ENCODE assay signal across 25 mouse cellular contexts in genomic region chr12:80991806-80992205, GRCm38 (mm10). TPM values are rescaled to one million over a fixed set of nuclear protein-coding genes. Genes with fewer than 3 reads are reported as not detected.
DNase-seq lines count a peak whose midpoint lies in the region; ATAC-seq lines count a peak whose summit lies in the region.
"Had no signal": no experiment of that assay in that cellular context is flagged by ENCODE, and none has a peak within 500 bp of the region (broad histone marks: within the 10 kb centered on the region; RNA-seq: fewer than 3 reads in every experiment).

No protein-coding gene starts in this region.

- no peak for ATAC-seq in midbrain, embryonic 16.5 days
- peak; percentile 40; a peak in 1 of 4 replicates for ATAC-seq in hematopoietic stem cell, adult 5-6 weeks (replicated peaks in 1 of 2; ENCODE audit: insufficient read depth in 1 of 2, low FRiP score in 2 of 2, low TSS enrichment in 1 of 2, low read depth in 1 of 2, poor library complexity in 2 of 2, severe bottlenecking in 2 of 2)
- ATAC-seq in forebrain, embryonic 15.5 days (replicated peaks), result no peak
- ATAC-seq: intestine, embryonic 16.5 days; liver, embryonic 12.5 days; midbrain, embryonic 13.5 days had no signal

- H3K36me3 ChIP-seq in midbrain, embryonic 10.5 days, result no peaks in the 10 kb centered on the region
- H3K36me3 ChIP-seq in midbrain, embryonic 16.5 days (ENCODE audit: control insufficient read depth, insufficient read depth, low read length), result no peaks in the 10 kb centered on the region
- no peaks in the 10 kb centered on the region for H3K36me3 ChIP-seq in forebrain, embryonic 15.5 days
- H3K36me3 ChIP-seq: embryonic facial prominence, embryonic 12.5 days; hindbrain, embryonic 15.5 days; limb, embryonic 12.5 days; liver, embryonic 12.5 days; lung, embryonic 15.5 days; midbrain, embryonic 13.5 days had no signal

- no peaks in the 10 kb centered on the region; the same call in 1 of the 2 replicates for H3K9me3 ChIP-seq in midbrain, embryonic 10.5 days (replicated peaks)
- H3K9me3 ChIP-seq in midbrain, embryonic 16.5 days (replicated peaks; ENCODE audit: control insufficient read depth, low read length, poor library complexity, severe bottlenecking), result no peaks in the 10 kb centered on the region
- no peaks in the 10 kb centered on the region for H3K9me3 ChIP-seq in forebrain, embryonic 15.5 days
- H3K9me3 ChIP-seq: hindbrain, embryonic 15.5 days; liver, embryonic 12.5 days; lung, embryonic 15.5 days; midbrain, embryonic 13.5 days had no signal

- no peak overlapping the region for H3K4me2 ChIP-seq in midbrain, embryonic 16.5 days (ENCODE audit: low read length)
- no peak overlapping the region for H3K4me2 ChIP-seq in forebrain, embryonic 15.5 days (replicated peaks)
- H3K4me2 ChIP-seq: embryonic facial prominence, embryonic 12.5 days; hindbrain, embryonic 15.5 days; limb, embryonic 12.5 days; liver, embryonic 12.5 days; lung, embryonic 15.5 days; midbrain, embryonic 13.5 days had no signal

- no peak for DNase-seq in midbrain, embryonic 10.5 days (ENCODE audit: low spot score)
- DNase-seq in thymus, adult 18-20 months, result peak; percentile 11 to 20
- DNase-seq in left cerebral cortex, postnatal 14 days (ENCODE audit: low spot score in 2 of 2), result no peak
- no peak for DNase-seq in ovary, postnatal 10 days (ENCODE audit: low spot score)
- DNase-seq: cerebellum, adult 8-10 months; gastrocnemius, postnatal 25 days; heart, postnatal 14 days; kidney, postnatal 36 days; layer of hippocampus, adult 9-11 months; right cerebral cortex, postnatal 25 days had no signal

- WGBS in midbrain, embryonic 10.5 days, result 92% methylated on average over 10 of the region's 10 CpGs
- WGBS in midbrain, embryonic 16.5 days, result 87% methylated on average over 10 of the region's 10 CpGs
- WGBS in forebrain, embryonic 15.5 days, result 89% methylated on average over 10 of the region's 10 CpGs

- H3K9ac ChIP-seq in midbrain, embryonic 16.5 days (ENCODE audit: low read depth, low read length), result no peak overlapping the region
- H3K9ac ChIP-seq in forebrain, embryonic 15.5 days (replicated peaks), result no peak overlapping the region
- H3K9ac ChIP-seq: embryonic facial prominence, embryonic 12.5 days; hindbrain, embryonic 15.5 days; limb, embryonic 12.5 days; liver, embryonic 12.5 days; lung, embryonic 15.5 days; midbrain, embryonic 13.5 days had no signal

- intact Hi-C loops in left cerebral cortex, postnatal 14 days (cut with DNase I), result no loop called here

- H3K27me3 ChIP-seq in midbrain, embryonic 10.5 days (ENCODE audit: low read depth, poor library complexity, severe bottlenecking), result peaks cover 4% of the 10 kb centered on the region
- H3K27me3 ChIP-seq in midbrain, embryonic 16.5 days (ENCODE audit: control insufficient read depth, insufficient read depth, low read depth, low read length), result no peaks in the 10 kb centered on the region
- 0 out of 2 replicates have a peak, but pooled peaks cover 2% of the 10 kb centered on the region for H3K27me3 ChIP-seq in forebrain, embryonic 15.5 days
- H3K27me3 ChIP-seq: embryonic facial prominence, embryonic 12.5 days; hindbrain, embryonic 15.5 days; limb, embryonic 12.5 days; liver, embryonic 12.5 days; lung, embryonic 15.5 days; midbrain, embryonic 13.5 days had no signal

- H3K4me1 ChIP-seq in midbrain, embryonic 10.5 days, result peaks cover 14% of the 10 kb centered on the region; the same call in 1 of the 2 replicates
- H3K4me1 ChIP-seq in midbrain, embryonic 16.5 days (ENCODE audit: control insufficient read depth, insufficient read depth, low read length), result no peaks in the 10 kb centered on the region
- H3K4me1 ChIP-seq in forebrain, embryonic 15.5 days, result no peaks in the 10 kb centered on the region
- H3K4me1 ChIP-seq: embryonic facial prominence, embryonic 12.5 days; hindbrain, embryonic 15.5 days; limb, embryonic 12.5 days; liver, embryonic 12.5 days; lung, embryonic 15.5 days had no signal

- no peak overlapping the region for H3K4me3 ChIP-seq in midbrain, embryonic 10.5 days
- no peak overlapping the region for H3K4me3 ChIP-seq in midbrain, embryonic 16.5 days (ENCODE audit: low read depth, low read length)
- no peak overlapping the region for H3K4me3 ChIP-seq in forebrain, embryonic 15.5 days
- H3K4me3 ChIP-seq: embryonic facial prominence, embryonic 12.5 days; erythroblast, embryonic 14.5 days; hindbrain, embryonic 15.5 days; limb, embryonic 12.5 days; liver, embryonic 12.5 days; lung, embryonic 15.5 days; midbrain, embryonic 13.5 days; myocyte had no signal

- H3K27ac ChIP-seq in midbrain, embryonic 10.5 days (replicated peaks), result 0 out of 2 replicates have a peak overlapping the region, but pooled peaks have one; percentile 38
- no peak overlapping the region for H3K27ac ChIP-seq in midbrain, embryonic 16.5 days (ENCODE audit: low read length)
- H3K27ac ChIP-seq in forebrain, embryonic 15.5 days (replicated peaks), result no peak overlapping the region
- H3K27ac ChIP-seq: embryonic facial prominence, embryonic 12.5 days; hindbrain, embryonic 15.5 days; limb, embryonic 12.5 days; liver, embryonic 12.5 days; lung, embryonic 15.5 days; macrophage; midbrain, embryonic 13.5 days had no signal

RNA-seq across cellular contexts. Expression of gene Slc10a1, which starts 23.3 kb away (rescaled TPM):
- 0.32 and 0.70 TPM in 2 replicates for polyA plus RNA-seq in midbrain, embryonic 10.5 days (2016; fragmentation: Nextera tagmentation; extraction: Ambion mirVana)
- 0.45 and 0.56 TPM in 2 replicates for polyA plus RNA-seq in midbrain, embryonic 16.5 days (2015; fragmentation: Nextera tagmentation; extraction: Ambion mirVana)
- not detected in 2 replicates for total RNA-seq in hematopoietic stem cell, adult 5-6 weeks (2017)
- not detected for total RNA-seq in left cerebral cortex, postnatal 14 days (2021)
- polyA plus RNA-seq in forebrain, embryonic 15.5 days (2015; fragmentation: Nextera tagmentation; extraction: Ambion mirVana), result 0.61 and 0.83 TPM in 2 replicates
- total RNA-seq: gastrocnemius, postnatal 25 days; heart, postnatal 14 days; left cerebral cortex, adult 8-10 months had no signal
- polyA plus RNA-seq: C2C12; erythroblast, embryonic 14.5 days; macrophage had no signal

RNA-seq across cellular contexts. Expression of gene Smoc1, which starts 34.8 kb away (rescaled TPM):
- 13.9 and 15.7 TPM in 2 replicates for polyA plus RNA-seq in midbrain, embryonic 10.5 days (2016; fragmentation: Nextera tagmentation; extraction: Ambion mirVana)
- polyA plus RNA-seq in midbrain, embryonic 16.5 days (2015; fragmentation: Nextera tagmentation; extraction: Ambion mirVana), result 21.6 and 29.0 TPM in 2 replicates
- 0.79 and 2.1 TPM in 2 replicates for total RNA-seq in hematopoietic stem cell, adult 5-6 weeks (2017)
- total RNA-seq in left cerebral cortex, postnatal 14 days (2021), result 1 to 10 TPM; 6.3 to 9.0 TPM
- 10.3 and 12.1 TPM in 2 replicates for polyA plus RNA-seq in forebrain, embryonic 15.5 days (2015; fragmentation: Nextera tagmentation; extraction: Ambion mirVana)

RNA-seq across cellular contexts. Expression of gene Srsf5, which starts 46.5 kb away (rescaled TPM):
- 505 and 561 TPM in 2 replicates for polyA plus RNA-seq in midbrain, embryonic 10.5 days (2016; fragmentation: Nextera tagmentation; extraction: Ambion mirVana)
- polyA plus RNA-seq in midbrain, embryonic 16.5 days (2015; fragmentation: Nextera tagmentation; extraction: Ambion mirVana), result 426 and 452 TPM in 2 replicates
- 1,371 and 1,393 TPM in 2 replicates for total RNA-seq in hematopoietic stem cell, adult 5-6 weeks (2017)
- total RNA-seq in left cerebral cortex, postnatal 14 days (2021), result 100 to 1,000 TPM; 314 to 326 TPM
- 481 and 491 TPM in 2 replicates for polyA plus RNA-seq in forebrain, embryonic 15.5 days (2015; fragmentation: Nextera tagmentation; extraction: Ambion mirVana)

Comparison
In these comparisons a context has a peak if more than half of its experiments do, and no peak if none do; other contexts are left out.
1. DNase-seq: peak in thymus, adult 18-20 months (2 of 2); none in midbrain, embryonic 10.5 days (single experiment), left cerebral cortex, postnatal 14 days (0 of 2) and ovary, postnatal 10 days (single experiment).
2. ATAC-seq: peak in hematopoietic stem cell, adult 5-6 weeks (2 of 2); none in midbrain, embryonic 16.5 days (single experiment) and forebrain, embryonic 15.5 days (single experiment).